Mouse (Mus musculus): ENCODE data around the gene Cldn4. TPM values are rescaled to one million over a fixed set of nuclear protein-coding genes. Genes with fewer than 3 reads are reported as not detected.
"Not testable (repeated sequence)": the region's sequence is repeated elsewhere in the genome, so short reads cannot be mapped to it uniquely, and the experiment has no call there.

Cldn4 gene
- polyA plus RNA-seq, 1 experiment: 259 TPM

- no peaks in the 10 kb centered on the region; the same call in 1 of the 2 replicates for H3K9me3 ChIP-seq (replicated peaks; ENCODE audit: control insufficient read depth, insufficient read depth, low read length, poor library complexity, severe bottlenecking)
- H3K36me3 ChIP-seq (ENCODE audit: control insufficient read depth, insufficient read depth, low read length, poor library complexity, severe bottlenecking): peaks cover 11% of the 10 kb centered on the region
- H3K27ac ChIP-seq (ENCODE audit: insufficient read depth, low read length): peak overlapping the region; percentile 88
- H3K4me3 ChIP-seq (ENCODE audit: low read depth, low read length): no peak overlapping the region
- H3K27me3 ChIP-seq (ENCODE audit: control insufficient read depth, insufficient read depth, low read length, poor library complexity, severe bottlenecking): no peaks in the 10 kb centered on the region
- H3K9ac ChIP-seq (ENCODE audit: low read depth, poor library complexity, severe bottlenecking): no peak overlapping the region; the same call in none of the 2 replicates
- peaks cover 6% of the 10 kb centered on the region for H3K4me1 ChIP-seq (ENCODE audit: control insufficient read depth, insufficient read depth, low read length)
- TF ChIP-seq CTCF (IDR thresholded peaks at IDR 0.05; ENCODE audit: low read depth, low read length): no peak
- no peak for TF ChIP-seq POLR2A (IDR thresholded peaks at IDR 0.05; ENCODE audit: insufficient read depth, low read length)
- peak; percentile 88 for TF ChIP-seq EP300 (IDR thresholded peaks at IDR 0.05; ENCODE audit: insufficient read depth, low read depth, low read length)
Observed at GRCm38 (mm10) chr5:134941472-134942209, 5.1 kb downstream of the Cldn4 start.

- not testable (repeated sequence) for H3K9me3 ChIP-seq (replicated peaks; ENCODE audit: control insufficient read depth, insufficient read depth, low read length, poor library complexity, severe bottlenecking); H3K27me3 ChIP-seq (ENCODE audit: control insufficient read depth, insufficient read depth, low read length, poor library complexity, severe bottlenecking); H3K4me1 ChIP-seq (ENCODE audit: control insufficient read depth, insufficient read depth, low read length); H3K9ac ChIP-seq (ENCODE audit: low read depth, poor library complexity, severe bottlenecking); H3K4me3 ChIP-seq (ENCODE audit: low read depth, low read length); H3K27ac ChIP-seq (ENCODE audit: insufficient read depth, low read length)
- peaks cover 18% of the 10 kb centered on the region for H3K36me3 ChIP-seq (ENCODE audit: control insufficient read depth, insufficient read depth, low read length, poor library complexity, severe bottlenecking)
Observed at GRCm38 (mm10) chr5:134939554-134939953, 7.2 kb downstream of the Cldn4 start.

GRCm38 (mm10) chr5:134939069-134939468 lies 7.7 kb downstream of the Cldn4 start:
- H3K27me3 ChIP-seq (ENCODE audit: control insufficient read depth, insufficient read depth, low read length, poor library complexity, severe bottlenecking): no peaks in the 10 kb centered on the region
- H3K27ac ChIP-seq (ENCODE audit: insufficient read depth, low read length): peak overlapping the region; percentile 75
- H3K9me3 ChIP-seq (replicated peaks; ENCODE audit: control insufficient read depth, insufficient read depth, low read length, poor library complexity, severe bottlenecking): peaks cover 10% of the 10 kb centered on the region; the same call in 1 of the 2 replicates
- no peak for TF ChIP-seq EP300 (IDR thresholded peaks at IDR 0.05; ENCODE audit: insufficient read depth, low read depth, low read length)
- H3K4me3 ChIP-seq (ENCODE audit: low read depth, low read length): no peak overlapping the region
- H3K4me1 ChIP-seq (ENCODE audit: control insufficient read depth, insufficient read depth, low read length): peaks cover 6% of the 10 kb centered on the region
- H3K9ac ChIP-seq (ENCODE audit: low read depth, poor library complexity, severe bottlenecking): no peak overlapping the region
- peaks cover 23% of the 10 kb centered on the region for H3K36me3 ChIP-seq (ENCODE audit: control insufficient read depth, insufficient read depth, low read length, poor library complexity, severe bottlenecking)

- H3K36me3 ChIP-seq (ENCODE audit: control insufficient read depth, insufficient read depth, low read length, poor library complexity, severe bottlenecking): peaks cover 33% of the 10 kb centered on the region
- H3K9ac ChIP-seq (ENCODE audit: low read depth, poor library complexity, severe bottlenecking): no peak overlapping the region
- H3K4me3 ChIP-seq (ENCODE audit: low read depth, low read length): no peak overlapping the region
- H3K9me3 ChIP-seq (replicated peaks; ENCODE audit: control insufficient read depth, insufficient read depth, low read length, poor library complexity, severe bottlenecking): peaks cover 19% of the 10 kb centered on the region
- TF ChIP-seq POLR2A (IDR thresholded peaks at IDR 0.05; ENCODE audit: insufficient read depth, low read length): no peak
- peak; percentile 59; the same call in 1 of the 2 replicates for TF ChIP-seq EP300 (IDR thresholded peaks at IDR 0.05; ENCODE audit: insufficient read depth, low read depth, low read length)
- H3K4me1 ChIP-seq (ENCODE audit: control insufficient read depth, insufficient read depth, low read length): peaks cover 6% of the 10 kb centered on the region
- H3K27ac ChIP-seq (ENCODE audit: insufficient read depth, low read length): peak overlapping the region; percentile 90
- no peaks in the 10 kb centered on the region for H3K27me3 ChIP-seq (ENCODE audit: control insufficient read depth, insufficient read depth, low read length, poor library complexity, severe bottlenecking)
Observed at GRCm38 (mm10) chr5:134936626-134937185, 10.0 kb downstream of the Cldn4 start.

GRCm38 (mm10) chr5:134936051-134936450 lies 10.7 kb downstream of the Cldn4 start:
- no peak for TF ChIP-seq EP300 (IDR thresholded peaks at IDR 0.05; ENCODE audit: insufficient read depth, low read depth, low read length)
- no peak for TF ChIP-seq CTCF (IDR thresholded peaks at IDR 0.05; ENCODE audit: low read depth, low read length)
- TF ChIP-seq POLR2A (IDR thresholded peaks at IDR 0.05; ENCODE audit: insufficient read depth, low read length): no peak
- Histone ChIP-seq H3K9ac (ENCODE audit: low read depth, poor library complexity, severe bottlenecking) (no peak overlapping the region), H3K9me3 (replicated peaks; ENCODE audit: control insufficient read depth, insufficient read depth, low read length, poor library complexity, severe bottlenecking) (peaks cover 19% of the 10 kb centered on the region), H3K4me1 (ENCODE audit: control insufficient read depth, insufficient read depth, low read length) (peaks cover 6% of the 10 kb centered on the region), H3K27me3 (ENCODE audit: control insufficient read depth, insufficient read depth, low read length, poor library complexity, severe bottlenecking) (no peaks in the 10 kb centered on the region), H3K4me3 (ENCODE audit: low read depth, low read length) (no peak overlapping the region), H3K27ac (ENCODE audit: insufficient read depth, low read length) (peak overlapping the region; percentile 90), H3K36me3 (ENCODE audit: control insufficient read depth, insufficient read depth, low read length, poor library complexity, severe bottlenecking) (peaks cover 30% of the 10 kb centered on the region)

GRCm38 (mm10) chr5:134934666-134935065 lies 12.1 kb downstream of the Cldn4 start:
- TF ChIP-seq EP300 (IDR thresholded peaks at IDR 0.05; ENCODE audit: insufficient read depth, low read depth, low read length): no peak
- no peak for TF ChIP-seq POLR2A (IDR thresholded peaks at IDR 0.05; ENCODE audit: insufficient read depth, low read length)
- TF ChIP-seq CTCF (IDR thresholded peaks at IDR 0.05; ENCODE audit: low read depth, low read length): no peak
- Histone ChIP-seq H3K36me3 (ENCODE audit: control insufficient read depth, insufficient read depth, low read length, poor library complexity, severe bottlenecking) (peaks cover 22% of the 10 kb centered on the region), H3K27me3 (ENCODE audit: control insufficient read depth, insufficient read depth, low read length, poor library complexity, severe bottlenecking) (no peaks in the 10 kb centered on the region), H3K9me3 (replicated peaks; ENCODE audit: control insufficient read depth, insufficient read depth, low read length, poor library complexity, severe bottlenecking) (peaks cover 19% of the 10 kb centered on the region), H3K4me1 (ENCODE audit: control insufficient read depth, insufficient read depth, low read length) (peaks cover 2% of the 10 kb centered on the region), H3K4me3 (ENCODE audit: low read depth, low read length) (no peak overlapping the region), H3K9ac (ENCODE audit: low read depth, poor library complexity, severe bottlenecking) (no peak overlapping the region), H3K27ac (ENCODE audit: insufficient read depth, low read length) (no peak overlapping the region)

GRCm38 (mm10) chr5:134933686-134934085 lies 13.0 kb downstream of the Cldn4 start:
- Histone ChIP-seq H3K9me3 (replicated peaks; ENCODE audit: control insufficient read depth, insufficient read depth, low read length, poor library complexity, severe bottlenecking) (peaks cover 19% of the 10 kb centered on the region), H3K36me3 (ENCODE audit: control insufficient read depth, insufficient read depth, low read length, poor library complexity, severe bottlenecking) (peaks cover 22% of the 10 kb centered on the region)
- H3K4me3 ChIP-seq (ENCODE audit: low read depth, low read length); H3K4me1 ChIP-seq (ENCODE audit: control insufficient read depth, insufficient read depth, low read length); H3K9ac ChIP-seq (ENCODE audit: low read depth, poor library complexity, severe bottlenecking); H3K27ac ChIP-seq (ENCODE audit: insufficient read depth, low read length); H3K27me3 ChIP-seq (ENCODE audit: control insufficient read depth, insufficient read depth, low read length, poor library complexity, severe bottlenecking): not testable (repeated sequence)
